Mouse (Mus musculus) hindbrain, embryonic 16.5 days (tissue): ENCODE measurements at regions not wholly inside any gene's neighbourhood (a gene's known extent, or its start where the extent isn't known, plus 50 kb on each side); places are given as distances from the start of the nearest gene placed in this dataset.
"Not testable (repeated sequence)": the region's sequence is repeated elsewhere in the genome, so short reads cannot be mapped to it uniquely, and the experiment has no call there.

Experiments
- ATAC-seq: fragments of 200-750 bp; cut with Nextera tagmentation; 2 replicates; pipeline ENCODE4 v1.8.0; 2017; ENCODE audit warnings: moderate TSS enrichment, moderate library complexity
- H3K27ac ChIP-seq: fragments of 300-500 bp; sonication (generic); 2 replicates; pipeline ENCODE4 v1.5.1; 2014; ENCODE audit warnings: low read depth, mild to moderate bottlenecking, control low read depth, low read length, moderate library complexity
- H3K27me3 ChIP-seq: fragments of 300-500 bp; sonication (generic); replicated peaks from 2 replicates; pipeline ENCODE4 v1.6.1; 2014; ENCODE audit warnings: low read length; ENCODE audit not compliant: control insufficient read depth, insufficient read depth
- H3K36me3 ChIP-seq: fragments of 300-500 bp; sonication (generic); 2 replicates; pipeline ENCODE4 v1.6.1; 2014; ENCODE audit warnings: mild to moderate bottlenecking, low read length, moderate library complexity, mixed read lengths; ENCODE audit not compliant: control insufficient read depth, insufficient read depth
- H3K4me1 ChIP-seq: fragments of 300-500 bp; sonication (generic); 2 replicates; pipeline ENCODE4 v1.6.1; 2014; ENCODE audit warnings: low read depth, low read length; ENCODE audit not compliant: control insufficient read depth, insufficient read depth
- H3K4me2 ChIP-seq: fragments of 300-500 bp; sonication (generic); 2 replicates; pipeline ENCODE4 v1.6.1; 2014; ENCODE audit warnings: mild to moderate bottlenecking, low read length, control low read depth, moderate library complexity
- H3K4me3 ChIP-seq: fragments of 300-500 bp; sonication (generic); 2 replicates; pipeline ENCODE4 v1.5.1; 2014; ENCODE audit warnings: mild to moderate bottlenecking, low read length, control low read depth, moderate library complexity
- H3K9ac ChIP-seq: fragments of 300-500 bp; sonication (generic); 2 replicates; pipeline ENCODE4 v1.6.1; 2014; ENCODE audit warnings: low read depth, mild to moderate bottlenecking, control low read depth, low read length, moderate library complexity
- H3K9me3 ChIP-seq: fragments of 300-500 bp; sonication (generic); 2 replicates; pipeline ENCODE4 v1.6.1; 2014; ENCODE audit warnings: mild to moderate bottlenecking, low read length, moderate library complexity; ENCODE audit not compliant: control insufficient read depth
- WGBS: fragments of 180-500 bp; shearing (Covaris S2); extraction: QIAGEN DNeasy Blood & Tissue Kit; methylation state at CpG from one replicate; pipeline ENCODE4 v1.1.7; 2014; 5-methylcytosine and 5-hydroxymethylcytosine counted together

DNA sequence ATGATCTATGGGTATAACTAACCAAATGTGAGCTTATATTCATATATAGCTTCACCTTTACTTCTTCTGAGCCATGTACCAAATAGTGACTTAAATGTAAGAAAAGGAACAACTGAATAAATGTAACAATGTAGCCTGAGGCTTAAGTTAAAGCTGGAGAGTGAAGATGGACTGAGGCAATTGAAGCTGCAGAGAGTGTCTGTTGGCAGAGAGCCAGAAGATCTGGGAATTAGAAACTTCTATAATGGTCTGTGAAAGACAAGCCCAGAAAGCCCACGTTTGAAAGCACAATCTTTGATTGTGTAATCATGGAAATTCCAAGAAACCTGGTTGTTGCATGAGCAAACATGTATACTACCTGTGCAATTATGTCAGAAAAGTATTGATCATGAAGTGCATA lies 1078.0 kb upstream of the Sel1l start:
- Histone ChIP-seq H3K36me3 (no peaks in the 10 kb centered on the region), H3K4me1 (no peaks in the 10 kb centered on the region), H3K27ac (no peak overlapping the region), H3K9ac (no peak overlapping the region), H3K4me3 (no peak overlapping the region), H3K4me2 (no peak overlapping the region), H3K27me3 (no peaks in the 10 kb centered on the region), H3K9me3 (no peaks in the 10 kb centered on the region)
- 15% methylated on average over 1 of the region's 1 CpGs for WGBS
- ATAC-seq, result no peak

DNA sequence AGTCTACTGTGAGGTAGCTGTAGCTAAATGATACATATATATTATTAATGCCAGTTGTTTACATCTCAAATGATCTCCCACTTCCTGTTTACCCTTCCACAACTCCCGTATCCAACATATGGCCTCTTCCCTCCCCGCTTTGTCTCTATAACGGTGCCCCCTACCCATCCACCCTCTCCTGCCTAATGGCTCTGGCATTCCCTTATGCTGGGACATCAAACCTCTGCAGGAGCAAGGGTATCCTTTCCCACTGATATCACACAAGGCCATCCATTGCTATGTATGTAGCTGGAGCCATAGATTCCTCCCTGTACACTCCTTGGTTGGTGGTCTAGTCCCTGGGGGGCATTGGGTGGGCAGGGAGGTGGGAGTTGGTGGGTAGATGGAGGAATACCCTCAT lies 1071.0 kb upstream of the Sel1l start:
- Histone ChIP-seq H3K4me3 (no peak overlapping the region), H3K9ac (no peak overlapping the region), H3K27me3 (no peaks in the 10 kb centered on the region), H3K36me3 (no peaks in the 10 kb centered on the region), H3K9me3 (no peaks in the 10 kb centered on the region), H3K27ac (no peak overlapping the region), H3K4me1 (no peaks in the 10 kb centered on the region), H3K4me2 (no peak overlapping the region)
- WGBS, result 90% methylated on average over 3 of the region's 3 CpGs
- ATAC-seq, result no peak

DNA sequence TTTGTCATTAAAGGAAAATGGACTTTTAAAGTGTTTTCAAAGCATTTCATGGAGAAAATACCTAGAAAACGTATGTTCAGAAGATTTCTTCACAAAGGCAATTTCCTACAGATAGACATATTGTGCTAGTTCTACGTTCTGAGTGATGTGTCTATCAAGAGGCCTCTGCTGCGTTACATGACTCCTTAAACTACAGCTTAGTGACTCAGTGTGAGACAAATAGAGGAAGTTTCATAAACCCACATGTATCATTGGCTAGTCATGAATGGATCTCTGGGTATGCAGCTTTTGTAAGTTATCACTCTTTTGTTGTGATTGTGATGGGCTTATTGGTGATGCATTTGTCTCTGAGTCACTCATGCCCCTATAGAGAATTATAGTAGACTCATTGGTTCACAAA lies 1067.3 kb upstream of the Sel1l start:
- no peaks in the 10 kb centered on the region for H3K4me1 ChIP-seq
- H3K4me2 ChIP-seq, result no peak overlapping the region
- H3K27me3 ChIP-seq, result no peaks in the 10 kb centered on the region
- H3K27ac ChIP-seq, result no peak overlapping the region
- ATAC-seq, result no peak
- H3K4me3 ChIP-seq, result no peak overlapping the region
- 76% methylated on average over 3 of the region's 3 CpGs for WGBS
- H3K9me3 ChIP-seq, result no peaks in the 10 kb centered on the region
- H3K36me3 ChIP-seq, result no peaks in the 10 kb centered on the region
- no peak overlapping the region for H3K9ac ChIP-seq

DNA sequence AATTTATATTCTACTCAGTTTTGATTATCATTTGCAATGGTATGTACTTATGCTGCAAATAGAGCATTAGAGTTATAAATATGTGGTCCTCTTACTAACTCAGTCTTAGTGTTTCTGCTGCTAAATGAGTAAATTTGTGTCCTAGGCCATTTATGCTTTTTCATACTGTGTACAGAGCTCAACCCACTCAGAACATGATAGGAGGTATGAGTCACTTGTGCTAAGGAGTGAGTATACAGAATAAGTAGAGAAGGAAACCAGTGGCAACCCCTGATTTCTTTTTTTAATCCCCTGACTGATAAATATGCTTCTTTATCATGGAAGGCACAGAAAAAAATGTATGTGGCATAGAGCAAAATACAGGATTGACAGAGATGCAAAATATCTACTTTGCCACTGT lies 1066.8 kb upstream of the Sel1l start:
- Histone ChIP-seq H3K4me1 (no peaks in the 10 kb centered on the region), H3K27me3 (no peaks in the 10 kb centered on the region), H3K9ac (no peak overlapping the region), H3K36me3 (no peaks in the 10 kb centered on the region), H3K4me3 (no peak overlapping the region), H3K27ac (no peak overlapping the region), H3K9me3 (no peaks in the 10 kb centered on the region), H3K4me2 (no peak overlapping the region)
- no peak for ATAC-seq

DNA sequence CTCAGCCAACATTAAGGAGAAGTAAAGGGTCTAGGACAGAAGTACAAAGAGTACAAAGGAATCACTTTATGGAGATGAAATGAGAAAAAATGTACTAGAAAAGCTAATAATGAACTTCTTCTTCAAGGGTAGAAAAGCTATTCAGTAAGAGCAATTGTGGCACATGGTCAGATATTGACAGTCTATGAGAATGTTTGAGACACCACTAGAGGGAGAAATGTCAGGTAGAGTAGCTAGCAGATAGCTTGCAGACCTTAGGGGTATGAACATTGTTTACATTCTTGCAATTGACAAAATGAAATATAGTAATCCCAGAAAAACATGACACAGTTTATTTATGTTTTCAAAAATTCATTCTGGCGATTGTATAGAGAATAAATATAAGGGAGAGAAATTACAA lies 1066.2 kb upstream of the Sel1l start:
- ATAC-seq, result no peak
- WGBS, result 88% methylated on average over 1 of the region's 1 CpGs
- no peaks in the 10 kb centered on the region for H3K4me1 ChIP-seq

DNA sequence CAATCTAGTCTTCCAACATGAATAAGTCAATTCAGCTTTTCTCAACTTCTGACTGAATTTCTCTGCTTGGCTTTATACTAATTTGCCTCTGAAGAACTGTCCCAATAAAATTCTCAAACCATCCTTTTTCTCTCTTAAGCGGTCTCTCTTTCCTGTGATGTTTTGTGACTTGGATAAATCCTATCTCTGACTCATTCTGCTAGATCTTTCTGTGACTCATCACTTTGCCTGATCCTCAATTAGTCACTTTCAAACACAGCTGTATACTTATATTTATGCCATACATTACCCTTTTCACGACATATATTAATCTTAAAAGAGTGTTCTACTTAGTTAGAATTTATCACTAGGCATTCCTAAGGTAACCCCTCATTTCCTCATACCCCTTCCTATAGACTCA lies 1055.4 kb upstream of the Sel1l start:
- H3K27ac ChIP-seq, result no peak overlapping the region
- no peaks in the 10 kb centered on the region for H3K27me3 ChIP-seq
- no peak for ATAC-seq
- WGBS, result 88% methylated on average over 2 of the region's 2 CpGs
- no peak overlapping the region for H3K4me3 ChIP-seq
- no peak overlapping the region for H3K9ac ChIP-seq
- H3K4me1 ChIP-seq, result no peaks in the 10 kb centered on the region
- H3K4me2 ChIP-seq, result no peak overlapping the region
- H3K9me3 ChIP-seq, result no peaks in the 10 kb centered on the region
- H3K36me3 ChIP-seq, result no peaks in the 10 kb centered on the region

More for the DNA sequence above, 1066.2 kb upstream of the Sel1l start:
- Histone ChIP-seq H3K9ac (no peak overlapping the region), H3K4me3 (no peak overlapping the region), H3K4me2 (no peak overlapping the region), H3K27me3 (no peaks in the 10 kb centered on the region), H3K27ac (no peak overlapping the region), H3K36me3 (no peaks in the 10 kb centered on the region), H3K9me3 (no peaks in the 10 kb centered on the region)

DNA sequence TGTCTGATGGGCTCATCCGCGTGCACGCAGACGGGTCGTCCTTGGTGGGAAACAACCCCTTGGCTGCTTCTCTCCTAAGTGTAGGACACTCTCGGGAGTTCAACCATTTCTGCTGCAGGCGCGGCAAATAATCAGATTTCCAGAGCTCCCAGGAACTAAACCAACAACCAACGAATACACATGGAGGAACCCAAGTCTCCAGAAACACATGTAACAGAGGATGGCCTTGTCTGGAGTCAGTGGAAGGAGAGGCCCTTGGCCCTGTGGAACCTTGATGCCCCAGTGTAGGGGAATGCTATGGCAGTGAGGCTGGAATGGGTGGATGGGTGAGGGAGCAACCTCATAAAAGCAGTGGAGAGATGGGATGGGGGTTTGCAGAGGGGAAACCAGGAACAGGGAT lies 1043.4 kb upstream of the Sel1l start:
- ATAC-seq, result no peak
- 98% methylated on average over 4 of the region's 9 CpGs for WGBS
- Histone ChIP-seq H3K9ac (no peak overlapping the region), H3K4me1 (no peaks in the 10 kb centered on the region), H3K36me3 (no peaks in the 10 kb centered on the region), H3K27ac (no peak overlapping the region), H3K4me3 (no peak overlapping the region), H3K4me2 (no peak overlapping the region), H3K9me3 (peaks cover 5% of the 10 kb centered on the region; the same call in 1 of the 2 replicates), H3K27me3 (no peaks in the 10 kb centered on the region)

DNA sequence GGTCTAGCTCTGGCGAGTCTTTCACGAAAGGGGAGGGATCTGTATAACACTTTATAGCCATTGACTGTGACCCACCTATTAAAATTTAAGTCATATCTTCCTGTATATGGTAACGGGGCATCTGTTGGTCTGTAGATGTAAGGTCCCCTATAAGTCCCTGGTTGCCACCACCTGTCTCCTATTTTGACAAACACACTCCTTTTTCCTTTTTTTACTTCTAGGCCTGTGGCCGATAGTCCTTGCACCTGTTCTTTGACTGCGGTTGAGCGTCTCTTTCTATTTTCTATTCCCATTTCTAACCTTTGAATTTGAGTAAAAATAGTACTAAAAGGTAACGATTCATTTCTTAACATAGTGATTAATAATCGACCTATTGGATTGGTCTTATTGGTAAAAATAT lies 1042.7 kb upstream of the Sel1l start:
- not testable (repeated sequence) for H3K4me3 ChIP-seq, H3K27ac ChIP-seq, H3K9me3 ChIP-seq, ATAC-seq, H3K27me3 ChIP-seq, H3K4me1 ChIP-seq, H3K4me2 ChIP-seq, H3K9ac ChIP-seq, H3K36me3 ChIP-seq
- no CpG with 5 or more reads among the region's 8 CpGs for WGBS

DNA sequence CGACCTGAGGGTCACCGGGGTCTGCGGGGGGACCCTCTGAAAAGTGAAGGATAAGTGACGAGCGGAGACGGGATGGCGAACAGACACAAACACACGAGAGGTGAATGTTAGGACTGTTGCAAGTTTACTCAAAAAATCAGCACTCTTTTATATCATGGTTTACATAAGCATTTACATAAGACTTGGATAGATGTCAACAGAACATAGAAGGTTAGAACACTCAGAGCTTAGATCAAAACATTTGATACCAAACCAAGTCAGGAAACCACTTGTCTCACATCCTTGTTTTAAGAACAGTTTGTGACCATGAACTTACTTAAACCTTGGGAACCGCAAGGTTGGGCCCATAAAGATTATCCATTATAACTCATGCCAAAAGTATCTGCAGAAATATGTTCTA lies 1042.2 kb upstream of the Sel1l start:
- not testable (repeated sequence) for H3K27ac ChIP-seq, H3K9ac ChIP-seq, H3K36me3 ChIP-seq, ATAC-seq, H3K4me1 ChIP-seq, H3K4me2 ChIP-seq, H3K4me3 ChIP-seq, H3K27me3 ChIP-seq
- peaks cover 11% of the 10 kb centered on the region for H3K9me3 ChIP-seq
- WGBS, result 98% methylated on average over 3 of the region's 9 CpGs

DNA sequence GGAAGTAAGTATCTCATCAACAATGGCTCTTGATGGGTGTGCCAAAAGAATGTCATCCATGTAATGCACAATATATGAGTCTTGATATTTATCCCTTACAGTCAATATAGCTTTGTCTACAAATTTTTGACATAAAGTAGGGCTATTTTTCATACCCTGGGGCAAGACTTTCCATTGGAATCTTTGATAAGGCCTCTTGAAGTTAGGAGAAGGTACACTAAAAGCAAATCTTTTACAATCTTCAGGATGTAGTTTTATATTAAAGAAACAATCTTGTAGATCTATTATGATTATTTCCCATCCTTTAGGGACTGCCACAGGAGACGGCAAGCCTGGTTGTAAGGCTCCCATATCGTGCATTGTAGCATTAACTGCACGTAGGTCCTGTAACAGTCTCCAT lies 1038.8 kb upstream of the Sel1l start:
- H3K36me3 ChIP-seq, result no peaks in the 10 kb centered on the region
- 98% methylated on average over 3 of the region's 3 CpGs for WGBS
- peaks cover 16% of the 10 kb centered on the region for H3K9me3 ChIP-seq
- H3K27me3 ChIP-seq, result no peaks in the 10 kb centered on the region
- H3K4me1 ChIP-seq, result no peaks in the 10 kb centered on the region
- H3K4me3 ChIP-seq, result no peak overlapping the region
- H3K9ac ChIP-seq, result no peak overlapping the region
- H3K27ac ChIP-seq, result no peak overlapping the region
- ATAC-seq, result no peak
- no peak overlapping the region for H3K4me2 ChIP-seq
